Mouse (Mus musculus) Patski (cell line): ENCODE measurements at regions not wholly inside any gene's neighbourhood (a gene's known extent, or its start where the extent isn't known, plus 50 kb on each side); places are given as distances from the start of the nearest gene placed in this dataset.
A peak's percentile ranks its signal among the peaks of the same experiment; 100 is the strongest.

Experiments used
- ATAC-seq: fragments of 100-300 bp; one replicate; pipeline ENCODE4 v1.8.0; 2021
- CTCF ChIA-PET: fragments of 350-600 bp; sonication (Branson Sonifier 250); formaldehyde crosslinking; loops from one replicate; lab custom pipeline; 2022; ENCODE audit warnings: inconsistent platforms; lab: Charles Lee
- POLR2A ChIA-PET: fragments of 350-600 bp; sonication (Branson Sonifier 250); formaldehyde crosslinking; loops from one replicate; lab custom pipeline; 2022; ENCODE audit warnings: antibody characterized with exemption, inconsistent platforms; lab: Charles Lee
- DNase-seq: peaks from one replicate; pipeline ENCODE4 v3.0.0-alpha.2; 2011; ENCODE audit warnings: low read depth, low spot score
- H3K27me3 ChIP-seq: fragments of 371-371 bp; one replicate; pipeline ENCODE4 v1.5.1; 2021
- CTCF ChIP-seq: fragments of 100-300 bp; IDR thresholded peaks from one replicate; pipeline ENCODE4 v1.5.1; 2021
- in situ Hi-C: fragments of 300-500 bp; cut with MboI; formaldehyde crosslinking; loops from 3 replicates; pipeline ENCODE4 v1.11.1; 2018; ENCODE audit warnings: low pct_unique_long_range_greater_than_20kb, mixed read lengths

GRCm38 (mm10) chr2:160029432-160029831, 304.5 kb downstream of the Gm826 start:
- ChIA-PET CTCF (interaction anchor here (1.0 to 1.2 kb wide), 2 partner anchors 24 to 265 kb away, joined by 3 read pairs; no protein-coding TSS in a partner anchor), POLR2A (interaction anchor here (1.1 kb wide), 1 partner anchor 8 kb away, joined by 3 read pairs; no protein-coding TSS in a partner anchor)
- no peak for ATAC-seq
- H3K27me3 ChIP-seq, result no peaks in the 10 kb centered on the region
- TF ChIP-seq CTCF, result no peak
- no peak for DNase-seq
- in situ Hi-C loops, result no loop called here

DNA sequence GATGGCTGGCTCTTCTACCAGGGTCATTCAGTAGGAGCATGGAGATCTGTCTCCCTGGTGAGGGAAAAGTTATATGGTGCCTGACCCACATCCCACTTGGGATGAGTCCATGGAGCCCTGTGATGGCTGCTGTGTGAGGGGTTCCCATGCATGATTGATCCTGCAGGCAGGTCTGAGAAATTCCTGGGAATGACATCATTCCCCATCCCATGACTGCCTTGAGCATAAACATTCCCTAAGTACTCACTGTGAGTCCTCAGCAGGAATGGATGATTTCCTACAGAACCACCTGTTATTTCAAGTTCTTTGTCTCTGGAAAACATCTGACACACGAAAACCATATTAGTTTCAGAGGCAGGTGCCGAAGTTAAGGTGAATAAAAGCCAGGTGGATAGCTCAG, 305.5 kb downstream of the Gm826 start:
- ATAC-seq, result peak; percentile 82
- CTCF ChIA-PET, result interaction anchor here (1.2 kb wide), 1 partner anchor 266 kb away, joined by 3 read pairs; no protein-coding TSS in a partner anchor
- TF ChIP-seq CTCF, result no peak

GRCm38 (mm10) chr2:160025911-160026310, 308.1 kb downstream of the Gm826 start:
- DNase-seq (no peak), ATAC-seq (no peak)
- in situ Hi-C loops, result no loop called here
- ChIA-PET CTCF (no interaction called here), POLR2A (no interaction called here)
- TF ChIP-seq CTCF, result no peak
- no peaks in the 10 kb centered on the region for H3K27me3 ChIP-seq

More for the DNA sequence above, 305.5 kb downstream of the Gm826 start:
- in situ Hi-C loops, result no loop called here
- peak; percentile 63 for DNase-seq
- H3K27me3 ChIP-seq, result no peaks in the 10 kb centered on the region
- POLR2A ChIA-PET, result no interaction called here

GRCm38 (mm10) chr2:160021541-160021940, 312.4 kb downstream of the Gm826 start:
- no peak for TF ChIP-seq CTCF
- ATAC-seq (no peak), DNase-seq (no peak)
- ChIA-PET POLR2A (interaction anchor here (1.2 kb wide), 1 partner anchor 8 kb away, joined by 3 read pairs; no protein-coding TSS in a partner anchor), CTCF (interaction anchor here (1.2 to 1.8 kb wide), 2 partner anchors 13 to 34 kb away, joined by 3 read pairs; no protein-coding TSS in a partner anchor)
- in situ Hi-C loops, result no loop called here
- no peaks in the 10 kb centered on the region for H3K27me3 ChIP-seq

GRCm38 (mm10) chr2:160020876-160021275, 313.1 kb downstream of the Gm826 start:
- POLR2A ChIA-PET, result interaction anchor here (1.2 kb wide), 1 partner anchor 8 kb away, joined by 3 read pairs; no protein-coding TSS in a partner anchor
- no peak for TF ChIP-seq CTCF
- ATAC-seq, result no peak
- no peak for DNase-seq
- in situ Hi-C loops, result no loop called here
- CTCF ChIA-PET, result interaction anchor here (1.2 to 1.8 kb wide), 2 partner anchors 12 to 34 kb away, joined by 3 read pairs; no protein-coding TSS in a partner anchor
- no peaks in the 10 kb centered on the region for H3K27me3 ChIP-seq

GRCm38 (mm10) chr2:160017020-160017812, 316.7 kb downstream of the Gm826 start:
- H3K27me3 ChIP-seq, result no peaks in the 10 kb centered on the region
- DNase-seq (no peak), ATAC-seq (no peak)
- POLR2A ChIA-PET, result no interaction called here
- CTCF ChIA-PET, result no interaction called here
- TF ChIP-seq CTCF, result no peak
- in situ Hi-C loops, result no loop called here

DNA sequence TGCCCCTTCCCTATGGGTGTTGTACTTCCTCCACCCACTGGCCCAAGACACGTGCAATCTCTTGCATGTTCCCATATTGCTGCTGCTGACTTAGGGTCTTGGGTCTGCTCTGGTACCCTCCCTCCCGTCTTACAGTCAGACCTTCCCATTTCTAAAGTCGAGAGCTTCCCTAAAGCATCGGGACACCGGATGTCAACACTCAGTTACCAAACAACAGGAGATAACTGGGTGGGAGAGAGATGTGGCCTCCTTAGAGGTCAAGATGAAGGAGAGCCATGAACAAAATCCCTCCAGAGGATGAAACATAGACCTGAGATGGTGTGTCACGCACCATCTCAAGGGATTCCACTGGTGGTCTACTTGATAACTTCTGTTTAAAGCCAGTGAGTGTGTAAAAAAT, 322.5 kb downstream of the Gm826 start:
- H3K27me3 ChIP-seq, result no peaks in the 10 kb centered on the region
- no peak for ATAC-seq
- ChIA-PET CTCF (interaction anchor here (1.7 kb wide), 1 partner anchor 13 kb away, joined by 3 read pairs; no protein-coding TSS in a partner anchor), POLR2A (no interaction called here)
- in situ Hi-C loops, result no loop called here
- DNase-seq, result no peak
- no peak for TF ChIP-seq CTCF

DNA sequence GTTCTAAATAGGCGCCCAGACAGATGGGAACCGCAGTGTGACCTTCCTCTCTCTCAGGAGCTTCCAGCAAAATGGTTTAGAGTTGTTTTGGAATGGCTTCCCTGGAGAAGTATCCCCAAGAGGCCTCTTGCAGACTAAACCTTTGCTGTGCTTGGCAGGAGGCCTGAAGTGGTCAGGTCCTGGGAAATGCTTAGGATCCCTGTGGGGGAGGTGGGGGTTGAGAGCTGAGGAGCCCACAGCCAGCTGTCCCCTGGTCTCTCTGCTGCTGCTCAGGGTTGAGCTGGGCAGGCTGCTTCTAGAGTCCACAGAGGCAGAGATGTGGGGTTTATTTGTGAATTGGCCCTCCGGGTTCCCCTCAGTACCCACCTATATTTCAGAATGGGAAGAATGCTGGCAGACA, 331.3 kb downstream of the Gm826 start:
- ChIA-PET POLR2A (no interaction called here), CTCF (no interaction called here)
- no peak for TF ChIP-seq CTCF
- in situ Hi-C loops, result no loop called here
- ATAC-seq (no peak), DNase-seq (peak; percentile 35)
- no peaks in the 10 kb centered on the region for H3K27me3 ChIP-seq

DNA sequence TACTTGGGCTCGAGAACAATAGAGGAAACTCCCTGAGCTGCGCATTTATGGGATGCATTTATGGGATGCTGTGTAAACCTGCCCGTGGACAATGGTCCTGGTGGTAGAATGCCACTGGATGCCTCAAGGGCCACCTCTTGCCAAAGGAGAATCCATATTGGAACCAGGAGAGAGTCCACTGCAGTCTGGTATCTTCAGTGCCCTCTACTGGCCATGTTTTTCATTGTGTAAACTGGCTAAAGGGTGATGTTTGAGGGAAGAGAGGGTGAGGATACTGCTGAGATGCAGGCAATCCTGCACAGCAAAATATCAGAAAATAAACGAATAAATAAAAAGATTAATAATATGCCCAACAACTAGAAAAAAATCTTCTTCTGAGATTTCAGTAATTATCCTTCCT, 333.5 kb downstream of the Gm826 start:
- peak; percentile 53 for TF ChIP-seq CTCF
- ATAC-seq (no peak), DNase-seq (no peak)
- CTCF ChIA-PET, result interaction anchor here (1.1 kb wide), 1 partner anchor 30 kb away, joined by 3 read pairs; no protein-coding TSS in a partner anchor
- POLR2A ChIA-PET, result no interaction called here
- no peaks in the 10 kb centered on the region for H3K27me3 ChIP-seq
- in situ Hi-C loops, result no loop called here

DNA sequence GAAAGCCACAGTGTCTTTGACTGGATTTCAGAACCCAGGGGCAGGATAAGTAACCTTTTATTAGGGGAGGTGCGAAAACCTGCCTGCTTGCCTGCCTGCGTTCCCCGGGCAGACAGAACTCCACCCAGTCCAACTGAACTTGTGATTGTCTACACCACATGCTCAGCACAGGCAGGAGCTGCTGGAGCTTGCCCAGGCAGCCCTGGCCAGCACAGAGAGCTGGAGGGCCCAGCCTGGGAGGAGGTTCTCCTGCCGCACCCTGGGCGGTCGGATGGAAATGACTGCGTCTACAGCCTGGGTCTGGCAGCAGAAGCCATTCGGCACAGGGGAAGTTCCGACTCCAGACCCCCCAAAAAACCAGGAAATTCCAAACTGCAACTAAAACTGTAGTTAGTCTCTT, 336.6 kb downstream of the Gm826 start:
- ChIA-PET CTCF (interaction anchor here (0.8 to 0.9 kb wide), 2 partner anchors 12 to 23 kb away, joined by 3 read pairs; no protein-coding TSS in a partner anchor), POLR2A (no interaction called here)
- in situ Hi-C loops, result no loop called here
- H3K27me3 ChIP-seq, result no peaks in the 10 kb centered on the region
- TF ChIP-seq CTCF, result no peak
- ATAC-seq (no peak), DNase-seq (no peak)

GRCm38 (mm10) chr2:159994490-159994889, 339.5 kb downstream of the Gm826 start:
- ChIA-PET CTCF (no interaction called here), POLR2A (no interaction called here)
- in situ Hi-C loops, result no loop called here
- no peak for TF ChIP-seq CTCF
- ATAC-seq (no peak), DNase-seq (no peak)
- no peaks in the 10 kb centered on the region for H3K27me3 ChIP-seq
